Mouse (Mus musculus): ENCODE data around the gene Faap24.

GRCm38 (mm10) chr7:35401169-35401568 lies 4.5 kb upstream of the Faap24 start:
- TF ChIP-seq POLR2A (IDR thresholded peaks at IDR 0.05; ENCODE audit: low read depth, low read length) (no peak), CTCF (conservative IDR thresholded peaks at IDR 0.05; ENCODE audit: insufficient read depth, insufficient read length, low read depth, low read length) (no peak)

All from kidney, adult 2 months (tissue).